Mouse (Mus musculus) stomach, embryonic 16.5 days (tissue): ENCODE data around the gene Utf1. TPM values are rescaled to one million over a fixed set of nuclear protein-coding genes. Genes with fewer than 3 reads are reported as not detected.

Experiments used
- ATAC-seq: fragments of 200-750 bp; cut with Nextera tagmentation; 2 replicates; pipeline ENCODE4 v1.8.0; 2017; ENCODE audit warnings: moderate number of reproducible peaks, moderate TSS enrichment; ENCODE audit not compliant: insufficient read depth, low FRiP score
- H3K27ac ChIP-seq: fragments of 300-500 bp; sonication (generic); 2 replicates; pipeline ENCODE4 v1.5.1; 2014; ENCODE audit warnings: low read length
- H3K27me3 ChIP-seq: fragments of 300-500 bp; sonication (generic); 2 replicates; pipeline ENCODE4 v1.6.1; 2014; ENCODE audit warnings: low read length, control low read depth, mixed read lengths; ENCODE audit not compliant: control insufficient read depth, insufficient read depth
- H3K36me3 ChIP-seq: fragments of 300-500 bp; sonication (generic); 2 replicates; pipeline ENCODE4 v1.6.1; 2014; ENCODE audit warnings: low read length; ENCODE audit not compliant: control insufficient read depth, insufficient read depth
- H3K4me1 ChIP-seq: fragments of 300-500 bp; sonication (generic); 2 replicates; pipeline ENCODE4 v1.6.1; 2014; ENCODE audit warnings: low read length, control low read depth, mixed read lengths; ENCODE audit not compliant: control insufficient read depth, insufficient read depth
- H3K4me2 ChIP-seq: fragments of 300-500 bp; sonication (generic); 2 replicates; pipeline ENCODE4 v1.6.1; 2014; ENCODE audit warnings: low read depth, low read length, mixed read lengths
- H3K4me3 ChIP-seq: fragments of 300-500 bp; sonication (generic); replicated peaks from 2 replicates; pipeline ENCODE4 v1.5.1; 2014; ENCODE audit warnings: mild to moderate bottlenecking, low read length
- H3K9ac ChIP-seq: fragments of 300-500 bp; sonication (generic); 2 replicates; pipeline ENCODE4 v1.6.1; 2014; ENCODE audit warnings: low read length
- H3K9me3 ChIP-seq: fragments of 300-500 bp; sonication (generic); replicated peaks from 2 replicates; pipeline ENCODE4 v1.6.1; 2016; ENCODE audit warnings: low read length, control low read depth; ENCODE audit not compliant: control insufficient read depth
- WGBS: fragments of 180-500 bp; shearing (Covaris S2); extraction: QIAGEN DNeasy Blood & Tissue Kit; methylation state at CpG from one replicate; pipeline ENCODE4 v1.1.7; 2014; 5-methylcytosine and 5-hydroxymethylcytosine counted together
- polyA plus RNA-seq: library from polyadenylated mRNA; unstranded; fragments of >200 nt; fragmentation: Nextera tagmentation; extraction: Ambion mirVana; gene quantifications from 2 replicates; pipeline ENCODE4 v1.2.1, GENCODE M21; 2015

Gene Utf1
- polyA plus RNA-seq, 1 experiment from 2014 or later: not detected

DNA sequence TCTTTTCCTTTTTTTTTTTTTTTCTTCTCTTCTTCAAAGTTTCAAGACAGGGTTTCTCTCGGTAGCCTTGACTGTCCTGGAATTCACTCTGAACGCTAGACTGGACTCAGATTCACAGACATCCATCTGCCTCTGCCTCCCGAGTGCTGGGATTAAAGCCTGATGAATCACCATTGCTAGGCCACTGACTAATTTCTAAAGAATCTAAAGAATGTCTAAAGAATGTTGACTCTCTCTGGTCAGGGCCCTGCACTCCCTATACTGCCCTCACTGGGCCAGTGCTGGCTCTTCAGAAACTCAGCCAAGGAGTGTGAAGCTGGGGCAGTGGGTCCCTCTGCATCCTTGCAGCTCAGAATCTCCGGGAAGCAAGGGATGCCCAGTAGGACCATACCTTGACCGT is 31.9 kb downstream of the Utf1 start:
- H3K9me3 ChIP-seq: no peaks in the 10 kb centered on the region

DNA sequence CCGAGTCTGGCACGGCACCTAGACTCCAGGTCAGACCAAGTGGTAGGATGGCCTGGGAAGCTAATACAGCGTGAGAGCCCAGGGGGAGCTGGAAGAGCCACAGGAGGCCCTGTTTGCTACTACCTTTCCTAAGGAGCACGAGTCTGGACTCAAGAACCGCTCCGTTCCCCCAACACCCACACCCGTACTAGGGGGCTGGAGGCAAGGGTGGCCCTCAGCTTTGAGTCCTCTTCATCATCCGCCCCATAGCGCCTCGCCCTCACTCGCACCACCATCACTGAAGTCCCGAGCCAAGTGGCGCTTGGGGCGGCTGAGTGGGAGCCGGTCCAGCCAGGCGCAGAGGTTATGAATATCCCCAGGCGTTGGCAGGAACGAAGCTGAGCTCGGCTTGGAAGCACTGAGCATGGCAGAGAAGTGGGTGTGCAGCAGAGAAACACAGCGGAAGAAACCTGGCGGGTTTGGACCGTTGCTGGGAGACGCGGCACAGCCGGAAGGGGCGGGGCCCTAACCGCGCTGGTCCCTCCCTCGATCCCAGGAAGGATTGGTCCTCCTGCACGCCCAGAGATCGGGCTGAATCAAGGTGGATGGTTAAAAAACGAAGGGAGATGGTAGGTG is 34.8 kb downstream of the Utf1 start, which contains the start of gene 6430531B16Rik:
TSS of gene 6430531B16Rik (minus strand) at position 478 of the 615 bp plus-strand sequence.
- Histone ChIP-seq H3K27ac (peak within 1 kb of the TSS; percentile 41; the same call in 1 of the 2 replicates), H3K9me3 (no peaks in the 10 kb centered on the region), H3K4me3 (peak within 1 kb of the TSS; percentile 64), H3K4me1 (peaks cover 10% of the 10 kb centered on the region; the same call in 1 of the 2 replicates), H3K4me2 (peak within 1 kb of the TSS; percentile 82), H3K27me3 (no peaks in the 10 kb centered on the region), H3K9ac (peak within 1 kb of the TSS; percentile 73), H3K36me3 (no peaks in the 10 kb centered on the region)
- ATAC-seq: peak; percentile 92
- WGBS: 3% methylated on average over 32 of the region's 32 CpGs

More for the DNA sequence above, 31.9 kb downstream of the Utf1 start:
- WGBS: 49% methylated on average over 5 of the region's 5 CpGs
- Histone ChIP-seq H3K36me3 (no peaks in the 10 kb centered on the region), H3K9ac (no peak overlapping the region), H3K27me3 (no peaks in the 10 kb centered on the region), H3K4me2 (no peak overlapping the region), H3K27ac (no peak overlapping the region), H3K4me3 (no peak overlapping the region), H3K4me1 (peaks cover 10% of the 10 kb centered on the region)
- ATAC-seq: no peak

DNA sequence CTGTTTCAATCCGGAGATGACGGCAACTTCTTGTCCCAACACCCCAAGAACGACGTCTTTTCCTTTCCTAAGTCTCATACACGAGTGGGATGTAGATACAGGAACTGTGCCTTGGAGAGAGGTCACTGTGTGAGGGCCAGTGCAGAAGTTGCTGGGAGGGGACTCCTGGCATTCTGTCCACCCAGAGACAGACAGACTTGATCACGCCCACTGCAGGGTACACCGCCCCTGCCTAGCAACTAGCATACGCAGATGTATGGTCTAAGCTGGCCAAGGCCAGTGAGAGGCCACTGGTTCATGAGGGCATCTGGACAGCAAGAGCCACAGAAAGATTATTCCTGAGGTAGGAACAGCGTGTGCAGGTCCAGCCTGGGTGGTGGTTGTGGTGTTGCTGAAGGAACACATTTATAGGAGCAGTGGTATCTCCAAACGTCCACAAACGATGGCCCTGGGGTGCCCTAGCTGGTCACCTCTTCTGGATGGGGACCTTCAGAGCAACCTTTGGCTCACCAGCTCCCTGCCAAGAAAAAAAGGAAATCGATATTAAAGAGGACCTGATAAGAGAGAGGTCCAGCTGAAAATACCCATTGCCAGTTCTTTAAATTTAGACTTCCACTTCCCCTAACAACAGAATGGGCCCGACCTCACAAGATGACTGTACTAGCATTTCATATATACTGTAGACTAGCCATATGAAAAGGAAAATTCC is 35.6 kb downstream of the Utf1 start:
- no peaks in the 10 kb centered on the region for H3K9me3 ChIP-seq
- peak; percentile 26; the same call in 1 of the 2 replicates for ATAC-seq
- H3K4me2 ChIP-seq: peak overlapping the region; percentile 82
- peaks cover 10% of the 10 kb centered on the region; the same call in 1 of the 2 replicates for H3K4me1 ChIP-seq
- no peaks in the 10 kb centered on the region for H3K27me3 ChIP-seq
- H3K9ac ChIP-seq: peak overlapping the region; percentile 65
- no peaks in the 10 kb centered on the region for H3K36me3 ChIP-seq
- H3K4me3 ChIP-seq: peak overlapping the region; percentile 64
- WGBS: 34% methylated on average over 13 of the region's 13 CpGs
- H3K27ac ChIP-seq: no peak overlapping the region

DNA sequence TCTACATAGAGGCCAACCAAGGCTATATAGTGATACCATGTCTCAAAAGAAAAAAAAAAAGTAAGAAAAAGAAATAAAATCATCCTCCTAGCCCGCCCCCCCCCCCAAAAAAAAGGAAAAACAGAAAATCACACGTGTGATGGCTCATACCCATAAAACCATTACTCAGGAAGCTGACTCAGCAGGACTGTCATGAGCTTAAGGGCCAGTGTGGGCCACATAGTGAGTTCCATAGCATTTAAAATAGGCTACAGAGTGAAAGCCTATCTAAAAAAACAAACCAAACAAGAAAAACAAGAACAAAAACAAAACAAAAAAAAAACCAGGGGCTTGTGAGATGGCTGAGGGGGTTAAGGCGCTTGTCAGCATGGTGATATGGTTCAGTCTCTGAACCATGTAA is 37.2 kb downstream of the Utf1 start:
- no peak overlapping the region for H3K4me2 ChIP-seq
- no peak for ATAC-seq
- no peaks in the 10 kb centered on the region for H3K9me3 ChIP-seq
- peaks cover 10% of the 10 kb centered on the region; the same call in 1 of the 2 replicates for H3K4me1 ChIP-seq
- no peak overlapping the region for H3K27ac ChIP-seq
- 54% methylated on average over 3 of the region's 3 CpGs for WGBS
- no peaks in the 10 kb centered on the region for H3K27me3 ChIP-seq
- H3K4me3 ChIP-seq: no peak overlapping the region
- H3K9ac ChIP-seq: no peak overlapping the region
- H3K36me3 ChIP-seq: no peaks in the 10 kb centered on the region

DNA sequence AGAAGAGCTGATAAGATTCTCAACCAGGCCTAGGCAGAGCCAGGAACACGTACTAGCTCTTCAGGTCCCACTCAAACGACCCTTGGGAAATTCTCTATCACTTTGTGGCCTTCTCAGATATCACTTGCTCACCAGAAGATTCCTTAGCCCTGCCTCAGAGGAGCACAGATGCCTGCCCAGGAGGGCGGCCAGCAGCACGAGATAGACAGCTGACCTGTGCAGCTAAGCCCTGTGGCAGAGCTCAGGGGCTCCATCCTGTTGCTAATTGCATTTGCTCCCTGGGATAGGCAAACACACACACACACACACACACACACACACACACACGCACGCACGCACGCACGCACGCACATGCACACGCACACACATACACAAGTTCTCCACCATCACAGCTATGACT is 38.5 kb downstream of the Utf1 start:
- no peaks in the 10 kb centered on the region for H3K9me3 ChIP-seq
- no peak overlapping the region for H3K4me3 ChIP-seq
- H3K36me3 ChIP-seq: no peaks in the 10 kb centered on the region
- no peak for ATAC-seq
- H3K9ac ChIP-seq: no peak overlapping the region
- no peaks in the 10 kb centered on the region for H3K27me3 ChIP-seq
- H3K27ac ChIP-seq: no peak overlapping the region
- WGBS: 87% methylated on average over 11 of the region's 11 CpGs
- peaks cover 10% of the 10 kb centered on the region; the same call in 1 of the 2 replicates for H3K4me1 ChIP-seq
- no peak overlapping the region for H3K4me2 ChIP-seq

DNA sequence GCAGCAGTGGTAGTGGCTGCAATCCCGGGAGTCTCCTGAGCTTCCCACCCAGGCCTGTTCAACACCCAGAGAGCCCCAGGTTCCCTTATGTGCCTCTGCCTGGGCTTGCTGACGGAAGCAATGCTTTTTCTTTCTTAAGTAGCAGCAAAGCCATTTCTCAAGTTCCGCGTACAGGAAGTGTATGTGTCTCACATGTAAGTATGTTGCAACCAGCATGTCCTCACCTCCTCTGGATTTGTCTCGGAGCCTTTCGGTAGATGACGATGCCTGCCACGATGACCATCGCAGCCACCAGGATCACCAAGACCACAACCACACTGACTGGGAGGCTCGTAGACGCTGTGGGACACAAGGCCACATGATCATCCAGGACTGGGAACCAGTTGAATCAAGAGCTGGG is 40.9 kb downstream of the Utf1 start:
- H3K4me1 ChIP-seq: no peaks in the 10 kb centered on the region
- no peak for ATAC-seq
- H3K9ac ChIP-seq: no peak overlapping the region
- H3K4me3 ChIP-seq: no peak overlapping the region
- no peak overlapping the region for H3K27ac ChIP-seq
- WGBS: 91% methylated on average over 11 of the region's 11 CpGs
- no peaks in the 10 kb centered on the region for H3K9me3 ChIP-seq
- no peaks in the 10 kb centered on the region for H3K36me3 ChIP-seq
- H3K27me3 ChIP-seq: no peaks in the 10 kb centered on the region
- H3K4me2 ChIP-seq: no peak overlapping the region

DNA sequence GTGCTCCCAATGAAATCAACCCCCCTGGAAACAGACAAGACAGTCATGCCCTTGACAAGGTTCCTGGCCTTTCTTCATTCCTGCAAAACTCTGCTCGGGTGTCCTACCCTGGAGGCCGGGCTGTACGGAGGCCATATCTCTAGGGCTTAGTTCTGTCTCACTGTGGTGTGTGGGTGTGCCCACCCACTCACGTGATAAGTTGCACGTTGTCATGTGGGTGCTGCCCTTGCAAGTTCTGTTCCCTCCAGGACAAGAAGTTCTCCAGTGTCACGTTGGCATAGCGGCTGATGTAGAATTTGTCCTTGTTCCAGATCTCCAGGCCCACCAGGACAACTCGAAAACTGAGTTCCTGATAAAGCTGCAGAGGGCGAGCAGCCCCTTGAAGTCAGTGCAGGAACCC is 44.7 kb downstream of the Utf1 start:
- H3K4me1 ChIP-seq: 0 out of 2 replicates have a peak, but pooled peaks cover 2% of the 10 kb centered on the region
- H3K9me3 ChIP-seq: no peaks in the 10 kb centered on the region
- ATAC-seq: no peak
- 80% methylated on average over 9 of the region's 9 CpGs for WGBS
- H3K9ac ChIP-seq: no peak overlapping the region
- H3K4me2 ChIP-seq: no peak overlapping the region
- no peak overlapping the region for H3K27ac ChIP-seq
- no peak overlapping the region for H3K4me3 ChIP-seq
- H3K36me3 ChIP-seq: no peaks in the 10 kb centered on the region
- no peaks in the 10 kb centered on the region for H3K27me3 ChIP-seq

DNA sequence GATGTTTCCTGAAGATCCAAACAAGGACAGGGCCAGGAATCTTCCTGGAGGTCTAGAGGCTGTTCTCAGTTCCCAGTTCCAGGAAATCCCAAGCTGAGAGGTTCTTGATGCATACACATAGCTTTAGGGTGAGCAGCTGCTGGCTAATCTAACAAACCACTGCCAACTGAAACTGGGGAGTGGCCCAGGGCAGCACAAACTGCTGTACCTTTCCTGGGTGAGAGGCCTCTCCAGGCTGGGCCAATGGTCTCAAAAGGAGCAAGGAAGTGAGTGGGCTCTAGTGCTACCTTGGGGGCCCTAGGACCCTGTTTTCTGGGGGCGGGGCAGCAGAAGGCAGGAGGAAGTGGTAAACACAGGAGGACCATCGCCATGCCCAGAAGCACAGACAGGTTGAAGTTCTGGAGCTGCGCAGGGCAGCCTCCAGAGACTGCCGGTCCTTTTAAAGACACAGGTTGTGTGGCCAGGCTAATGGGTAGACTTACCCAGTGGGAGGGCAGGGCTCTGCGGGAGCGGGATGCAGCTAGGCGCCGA is 47.3 kb downstream of the Utf1 start:
- ATAC-seq: peak; percentile 35; the same call in 1 of the 2 replicates

DNA sequence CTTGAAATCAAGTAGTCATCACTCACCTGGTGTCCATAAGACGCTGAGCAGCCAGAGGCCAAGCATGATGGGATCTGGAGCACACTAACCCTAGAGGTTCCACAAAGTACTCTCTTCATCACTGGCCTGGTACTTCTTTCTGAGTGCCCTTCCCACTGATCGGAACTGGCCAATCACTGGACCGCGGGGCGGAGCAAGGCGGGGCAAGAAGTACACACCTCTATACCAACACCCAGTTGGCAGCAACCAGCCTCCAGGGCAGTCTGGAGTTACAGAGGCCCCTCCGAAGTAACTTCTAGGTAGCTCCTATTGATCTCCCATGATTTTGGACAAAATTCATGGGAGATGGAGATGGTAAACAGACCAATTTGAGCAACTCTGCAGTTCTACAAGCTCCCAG is 48.8 kb downstream of the Utf1 start, which contains the start of gene Adam8:
TSS of gene Adam8 (minus strand) at position 157 of the 400 bp plus-strand sequence.
- 22% methylated on average over 7 of the region's 7 CpGs for WGBS
- 0 out of 2 replicates have a peak, but pooled peaks cover 9% of the 10 kb centered on the region for H3K36me3 ChIP-seq
- H3K27me3 ChIP-seq: no peaks in the 10 kb centered on the region

More for the DNA sequence above, 47.3 kb downstream of the Utf1 start:
- Histone ChIP-seq H3K9me3 (no peaks in the 10 kb centered on the region), H3K4me2 (no peak overlapping the region), H3K27me3 (no peaks in the 10 kb centered on the region), H3K27ac (peak overlapping the region; percentile 26; the same call in 1 of the 2 replicates), H3K9ac (no peak overlapping the region), H3K4me1 (0 out of 2 replicates have a peak, but pooled peaks cover 2% of the 10 kb centered on the region), H3K36me3 (no peaks in the 10 kb centered on the region), H3K4me3 (no peak overlapping the region)
- 69% methylated on average over 8 of the region's 8 CpGs for WGBS

More for the DNA sequence above, 48.8 kb downstream of the Utf1 start, which contains the start of gene Adam8:
- peak; percentile 60; the same call in 1 of the 2 replicates for ATAC-seq
- Histone ChIP-seq H3K4me2 (no peak within 1 kb of the TSS), H3K4me1 (0 out of 2 replicates have a peak, but pooled peaks cover 2% of the 10 kb centered on the region), H3K4me3 (no peak within 1 kb of the TSS), H3K9me3 (no peaks in the 10 kb centered on the region), H3K27ac (no peak within 1 kb of the TSS), H3K9ac (no peak within 1 kb of the TSS)
